Mouse (Mus musculus): ENCODE results near the gene Morf4l1.

Gene Morf4l1

GRCm38 (mm10) chr9:90114567-90115307 lies at the start of gene Morf4l1:
Morf4l1 (minus strand) TSS chr9:90114774.
- peak; percentile 98 to 99 for DNase-seq (ENCODE audit: low spot score in 2 of 2)

- DNase-seq (ENCODE audit: low spot score in 2 of 2), result no peak
Observed at GRCm38 (mm10) chr9:90163749-90164095, 49.1 kb upstream of the Morf4l1 start.

- DNase-seq (ENCODE audit: low spot score in 2 of 2), result peak; percentile 33 to 39
Observed at GRCm38 (mm10) chr9:90162926-90163748, 48.6 kb upstream of the Morf4l1 start, which contains the start of gene Adamts7. Adamts7 (plus strand) TSS chr9:90163069.

GRCm38 (mm10) chr9:90162243-90162925 lies 47.8 kb upstream of the Morf4l1 start:
- no peak for DNase-seq (ENCODE audit: low spot score in 2 of 2)

- DNase-seq (ENCODE audit: low spot score in 2 of 2), result no peak
Observed at GRCm38 (mm10) chr9:90146869-90147268, 32.3 kb upstream of the Morf4l1 start.

- DNase-seq (ENCODE audit: low spot score in 2 of 2), result no peak
Observed at GRCm38 (mm10) chr9:90145788-90146187, 31.2 kb upstream of the Morf4l1 start.

- no peak for DNase-seq (ENCODE audit: low spot score in 2 of 2)
Observed at GRCm38 (mm10) chr9:90136678-90136965, 22.0 kb upstream of the Morf4l1 start.

- DNase-seq (ENCODE audit: low spot score in 2 of 2), result no peak
Observed at GRCm38 (mm10) chr9:90135963-90136677, 21.5 kb upstream of the Morf4l1 start.

- DNase-seq (ENCODE audit: low spot score in 2 of 2), result no peak
Observed at GRCm38 (mm10) chr9:90135466-90135865, 20.9 kb upstream of the Morf4l1 start.

GRCm38 (mm10) chr9:90133562-90134355 lies 19.2 kb upstream of the Morf4l1 start:
- no peak for DNase-seq (ENCODE audit: low spot score in 2 of 2)

GRCm38 (mm10) chr9:90128636-90129201 lies 14.1 kb upstream of the Morf4l1 start:
- no peak for DNase-seq (ENCODE audit: low spot score in 2 of 2)

GRCm38 (mm10) chr9:90127146-90127545 lies 12.6 kb upstream of the Morf4l1 start:
- no peak for DNase-seq (ENCODE audit: low spot score in 2 of 2)

GRCm38 (mm10) chr9:90126260-90127010 lies 11.9 kb upstream of the Morf4l1 start:
- DNase-seq (ENCODE audit: low spot score in 2 of 2), result peak; percentile 77 to 86

- no peak for DNase-seq (ENCODE audit: low spot score in 2 of 2)
Observed at GRCm38 (mm10) chr9:90125416-90126099, 11.0 kb upstream of the Morf4l1 start.

- no peak for DNase-seq (ENCODE audit: low spot score in 2 of 2)
Observed at GRCm38 (mm10) chr9:90124873-90125245, 10.3 kb upstream of the Morf4l1 start.

- no peak for DNase-seq (ENCODE audit: low spot score in 2 of 2)
Observed at GRCm38 (mm10) chr9:90124156-90124872, 9.7 kb upstream of the Morf4l1 start.

GRCm38 (mm10) chr9:90122246-90122740 lies 7.7 kb upstream of the Morf4l1 start:
- DNase-seq (ENCODE audit: low spot score in 2 of 2), result no peak

- DNase-seq (ENCODE audit: low spot score in 2 of 2), result no peak
Observed at GRCm38 (mm10) chr9:90117234-90117633, 2.7 kb upstream of the Morf4l1 start.

- no peak for DNase-seq (ENCODE audit: low spot score in 2 of 2)
Observed at GRCm38 (mm10) chr9:90115308-90115700, 730 bp upstream of the Morf4l1 start.
